Mouse (Mus musculus): Measurements from ENCODE around the gene Rbbp5.

The Rbbp5 gene

DNA sequence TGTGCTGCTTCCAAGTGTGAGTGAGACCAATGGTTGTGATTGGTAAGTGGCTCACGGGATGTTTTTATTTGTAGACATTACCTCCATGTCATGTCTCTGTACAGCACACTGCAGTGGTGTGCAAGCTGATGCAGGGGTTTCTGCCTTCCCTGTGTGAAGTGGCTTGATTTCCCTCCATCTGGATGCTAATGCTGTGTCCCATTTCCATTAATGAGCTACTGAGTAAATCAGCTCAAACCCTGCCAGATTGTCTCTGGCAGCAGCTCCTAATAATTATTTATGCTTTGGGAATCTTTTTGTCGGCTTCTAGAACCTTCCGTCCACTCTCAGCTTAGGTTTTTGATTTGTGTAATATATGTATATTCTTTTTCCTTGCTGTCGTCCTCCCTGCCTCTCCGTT is 28.0 kb downstream of the Rbbp5 start:
- DNase-seq (ENCODE audit: low read depth) = no peak

DNA sequence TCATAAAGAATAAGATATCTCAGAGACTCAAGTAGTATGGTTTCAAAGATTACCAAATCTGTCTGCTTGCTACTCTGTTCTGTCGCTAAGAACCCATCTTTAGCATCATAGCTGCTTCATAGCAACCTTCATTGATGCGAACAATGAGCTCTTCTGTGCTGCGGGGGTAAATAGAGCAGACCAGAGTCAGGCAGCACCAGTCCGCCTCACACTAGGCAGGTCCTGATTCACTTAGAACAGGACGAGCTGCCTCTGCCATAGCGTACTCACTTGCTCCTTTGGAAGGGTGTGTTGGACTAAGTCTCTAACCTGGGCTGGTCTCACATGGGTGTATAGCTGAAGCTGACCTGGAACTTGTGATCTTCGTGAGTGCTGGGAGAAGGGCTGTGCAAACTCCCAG is 28.9 kb downstream of the Rbbp5 start, which contains the start of gene Tmem81:
Gene Tmem81 (plus strand): TSS at position 173 of the 400 bp plus-strand sequence.
- no peak for DNase-seq (ENCODE audit: low read depth)

DNA sequence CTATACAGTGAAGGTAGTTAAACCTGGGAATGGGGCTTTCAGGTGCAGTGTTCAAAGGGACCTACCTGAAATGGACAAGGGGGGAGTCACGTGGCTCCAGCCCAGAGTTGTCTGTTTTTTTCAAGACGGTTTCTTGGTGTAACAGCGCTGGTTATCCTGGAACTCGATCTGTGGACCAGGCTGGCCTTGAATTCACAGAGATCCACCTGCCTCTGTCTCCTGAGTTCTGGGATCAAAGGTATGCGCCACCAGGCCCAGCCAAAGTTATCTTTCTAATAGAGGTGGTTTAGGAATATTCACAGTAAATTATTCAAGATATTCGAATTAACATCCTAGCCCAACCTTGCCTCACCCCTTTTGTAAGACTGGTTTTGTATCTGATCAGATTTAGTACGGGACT is 29.5 kb downstream of the Rbbp5 start:
- no peak for DNase-seq (ENCODE audit: low read depth)

DNA sequence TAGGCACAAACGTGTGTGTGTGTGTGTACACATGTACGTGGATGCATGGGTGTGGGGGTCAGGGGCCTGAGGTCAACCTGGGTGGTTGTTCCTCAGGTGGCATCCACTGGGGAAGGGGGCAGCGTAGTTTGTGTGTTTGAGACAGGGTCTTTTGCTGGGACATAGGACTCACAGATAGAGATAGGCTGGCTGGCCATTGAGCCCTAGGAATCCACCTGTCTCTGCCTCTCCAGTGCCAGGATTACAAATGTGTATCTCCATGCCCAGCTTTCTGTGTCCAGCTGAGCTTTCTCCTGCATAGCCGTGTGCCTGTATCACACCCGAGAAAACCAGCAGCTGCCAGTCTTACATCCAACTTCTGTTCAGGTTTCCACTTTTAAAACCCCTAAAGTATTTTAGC is 32.6 kb downstream of the Rbbp5 start:
- DNase-seq (ENCODE audit: low read depth) = no peak

DNA sequence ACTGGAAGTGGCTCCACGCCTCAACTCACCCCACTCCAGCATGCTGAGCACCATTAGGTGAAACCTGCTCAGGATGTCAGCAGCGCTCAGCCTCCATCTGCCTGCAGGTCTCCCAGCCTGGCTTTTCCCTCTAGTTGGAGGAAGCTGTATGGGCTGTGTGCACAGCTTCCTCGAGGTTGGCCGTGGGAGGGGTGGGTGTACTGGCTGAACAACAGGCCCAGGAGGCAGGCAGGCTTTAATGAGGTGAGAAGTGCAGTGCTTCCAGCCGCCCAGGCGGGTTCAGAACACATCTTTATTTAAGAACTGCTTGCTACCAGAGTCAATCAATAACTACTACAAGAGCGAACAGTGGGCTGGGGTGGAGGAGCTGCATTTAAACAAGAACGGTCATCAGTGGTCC is 34.4 kb downstream of the Rbbp5 start:
- DNase-seq (ENCODE audit: low read depth) = no peak

DNA sequence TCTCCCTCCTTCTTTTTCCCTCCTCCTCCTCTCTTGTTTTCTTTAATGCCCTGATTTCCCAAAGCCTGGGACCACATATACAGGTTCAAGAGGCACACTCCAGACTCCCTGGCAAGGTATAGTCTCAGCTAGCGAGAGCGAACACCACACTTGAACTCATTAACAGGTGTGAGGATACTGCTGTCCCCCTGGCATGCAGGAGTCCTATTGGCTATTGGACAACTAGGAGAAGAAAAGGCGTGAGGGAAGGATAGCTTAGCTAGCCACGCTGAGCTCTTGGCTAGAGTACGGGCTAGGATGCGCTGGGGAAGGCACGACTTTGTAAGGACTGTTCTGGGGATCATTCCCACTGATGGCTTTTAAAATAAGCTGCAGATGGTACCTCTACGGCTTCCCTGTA is 34.9 kb downstream of the Rbbp5 start:
- no peak for DNase-seq (ENCODE audit: low read depth)

DNA sequence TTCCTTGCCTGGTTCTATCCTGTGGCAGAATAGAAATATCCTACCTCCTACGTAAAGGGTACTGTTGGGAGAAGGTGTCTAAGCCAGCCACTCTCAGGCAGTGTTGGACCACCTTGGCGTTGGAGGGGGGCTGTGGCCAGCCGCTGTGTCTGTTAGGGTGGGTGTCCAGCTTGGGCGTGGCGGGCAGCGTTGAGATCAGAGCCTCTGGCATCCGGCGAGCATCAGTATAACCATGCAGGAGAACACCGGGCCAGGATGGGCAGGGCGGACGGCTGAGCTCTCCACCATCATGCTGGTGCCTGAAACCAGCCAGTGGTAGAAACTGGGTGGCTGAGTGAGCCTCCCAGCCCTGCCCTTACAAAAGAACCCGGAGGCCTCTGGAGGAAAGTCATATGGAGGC is 38.2 kb downstream of the Rbbp5 start:
- DNase-seq (ENCODE audit: low read depth) = no peak

DNA sequence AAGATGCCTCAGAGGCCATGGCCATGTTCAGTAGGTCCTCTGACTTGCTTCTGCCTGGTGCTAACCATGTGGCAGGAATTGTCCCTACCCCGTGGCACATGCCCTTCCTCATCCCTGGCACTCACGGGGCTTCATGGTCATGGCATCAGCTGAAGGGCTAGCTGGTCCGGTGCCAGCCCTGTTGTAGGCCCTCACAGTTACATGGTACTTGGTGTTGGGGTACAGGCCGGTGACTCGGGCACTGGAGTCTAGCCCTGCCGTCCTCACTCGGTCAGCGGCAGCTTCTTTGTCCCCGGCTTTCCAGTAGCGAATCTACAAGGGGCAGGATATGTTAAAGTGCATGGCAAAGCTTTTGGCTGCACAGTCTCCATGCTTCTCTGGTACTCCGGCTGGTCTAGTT is 39.6 kb downstream of the Rbbp5 start:
- no peak for DNase-seq (ENCODE audit: low read depth)

DNA sequence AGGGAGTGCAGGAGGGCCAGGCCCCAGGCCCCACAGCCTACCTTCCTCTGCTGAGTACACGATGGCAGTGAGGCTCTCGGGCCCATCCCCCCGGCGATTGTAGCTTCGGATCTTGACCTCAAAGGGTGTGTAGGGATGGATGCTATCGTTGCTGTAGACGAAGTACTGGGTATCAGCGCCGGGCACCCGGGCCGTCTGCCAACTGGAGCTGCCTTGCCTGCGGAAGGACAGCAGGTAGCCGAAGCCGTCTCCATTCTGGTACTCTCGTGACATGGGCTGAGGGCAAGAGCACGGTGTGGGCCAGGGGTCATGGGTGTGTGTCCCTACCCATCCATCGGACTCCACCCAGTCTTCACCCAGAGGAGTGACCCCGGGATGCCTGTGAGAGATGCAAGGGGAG is 41.5 kb downstream of the Rbbp5 start:
- DNase-seq (ENCODE audit: low read depth) = no peak

DNA sequence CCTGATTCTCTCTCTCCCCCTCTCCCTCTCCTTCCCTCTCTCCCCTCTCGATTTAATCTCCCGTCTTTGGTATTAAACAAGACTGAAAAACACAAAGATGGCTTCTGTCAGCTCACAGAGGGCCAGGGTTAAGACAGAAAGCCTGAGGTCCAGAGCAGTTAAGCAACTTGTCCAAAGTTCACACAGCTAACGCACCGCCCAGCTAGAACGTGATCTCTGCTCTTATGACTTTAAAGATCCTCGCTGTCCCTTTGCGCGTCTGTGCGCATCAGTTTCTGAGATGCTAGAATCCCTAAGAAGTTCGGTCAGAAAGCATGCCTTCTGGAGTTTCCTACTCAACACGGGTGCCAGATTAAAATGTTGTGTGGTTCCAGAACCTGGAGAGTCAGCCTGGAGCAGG is 42.6 kb downstream of the Rbbp5 start:
- no peak for DNase-seq (ENCODE audit: low read depth)

DNA sequence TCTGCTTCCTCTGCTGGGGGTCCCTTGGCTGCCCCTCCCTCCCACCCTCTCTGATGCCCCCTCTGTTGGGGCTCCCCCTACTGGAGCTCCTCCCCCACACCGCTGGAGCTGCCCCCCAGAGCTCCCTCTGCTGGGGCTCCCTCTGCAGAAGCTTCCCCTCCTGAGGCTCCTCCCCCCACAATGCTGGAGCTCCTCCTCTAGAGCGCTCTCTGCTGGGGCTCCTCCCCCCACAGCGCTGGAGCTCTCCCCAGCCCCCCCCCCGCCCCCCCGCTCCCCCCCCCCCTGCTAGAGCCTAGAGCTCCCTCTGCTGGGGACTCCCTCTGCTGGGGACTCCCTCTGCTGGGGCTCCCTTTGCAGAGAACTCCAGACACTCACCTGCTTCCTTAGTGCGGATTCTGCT is 43.6 kb downstream of the Rbbp5 start:
- DNase-seq (ENCODE audit: low read depth) = peak; percentile 64

DNA sequence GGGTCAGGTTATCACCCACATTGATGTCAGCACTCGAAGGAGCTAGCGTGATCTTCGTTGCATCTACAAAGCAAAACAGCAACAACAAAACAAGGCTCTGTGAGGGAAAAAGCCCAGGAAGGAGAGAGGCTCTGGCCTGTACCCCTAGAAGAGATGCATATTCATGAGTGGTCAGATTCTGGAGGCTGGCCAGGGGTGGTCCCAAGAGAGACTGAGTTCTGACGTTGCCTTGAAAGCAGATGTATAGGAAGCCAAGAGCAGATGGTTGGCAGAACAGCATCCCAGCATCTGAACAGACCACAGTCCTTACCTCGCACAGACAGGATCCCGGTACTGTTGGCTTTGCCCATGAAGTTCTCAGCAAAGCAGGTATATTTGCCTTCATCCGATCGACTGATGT is 45.9 kb downstream of the Rbbp5 start:
- DNase-seq (ENCODE audit: low read depth) = peak; percentile 20

DNA sequence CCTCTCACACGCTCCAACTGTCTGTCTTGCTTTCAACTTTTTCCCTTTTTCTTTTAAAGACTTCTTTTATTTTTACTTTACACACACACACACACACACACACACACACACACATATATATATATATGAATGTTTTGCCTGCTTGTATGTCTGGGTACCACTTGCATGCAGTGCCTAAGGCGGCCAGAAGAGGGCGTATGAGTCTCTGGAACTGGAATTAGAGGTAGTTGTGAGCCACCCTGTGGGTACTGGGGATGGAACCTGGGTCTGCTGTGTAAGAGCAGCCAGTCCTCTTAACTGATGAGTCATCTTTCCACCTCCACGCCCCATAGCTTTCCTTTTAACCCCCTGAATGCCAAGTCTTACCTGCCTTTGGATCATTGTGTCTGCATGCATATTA is 46.8 kb downstream of the Rbbp5 start:
- peak; percentile 51 for DNase-seq (ENCODE audit: low read depth)

DNA sequence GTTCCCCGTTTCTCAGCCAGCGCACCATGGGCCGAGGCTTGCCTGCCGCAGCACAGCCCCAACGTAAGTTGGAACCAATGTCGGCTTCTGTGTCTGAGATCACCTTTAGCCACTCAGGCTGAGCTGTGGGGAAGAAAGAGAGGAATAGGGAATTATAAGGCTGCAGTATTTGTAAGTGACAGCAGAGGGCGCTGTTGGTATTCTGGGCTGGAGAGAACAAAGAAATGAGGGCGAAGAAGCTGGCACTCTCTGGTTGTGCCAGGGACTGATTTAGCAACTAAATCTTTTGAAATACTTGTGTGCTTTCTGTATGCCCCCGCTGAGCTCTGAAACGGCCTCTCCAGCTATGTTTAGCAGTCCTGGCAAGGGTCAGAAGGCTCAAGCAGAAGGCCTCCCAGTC is 48.7 kb downstream of the Rbbp5 start:
- peak; percentile 80 for DNase-seq (ENCODE audit: low read depth)

DNA sequence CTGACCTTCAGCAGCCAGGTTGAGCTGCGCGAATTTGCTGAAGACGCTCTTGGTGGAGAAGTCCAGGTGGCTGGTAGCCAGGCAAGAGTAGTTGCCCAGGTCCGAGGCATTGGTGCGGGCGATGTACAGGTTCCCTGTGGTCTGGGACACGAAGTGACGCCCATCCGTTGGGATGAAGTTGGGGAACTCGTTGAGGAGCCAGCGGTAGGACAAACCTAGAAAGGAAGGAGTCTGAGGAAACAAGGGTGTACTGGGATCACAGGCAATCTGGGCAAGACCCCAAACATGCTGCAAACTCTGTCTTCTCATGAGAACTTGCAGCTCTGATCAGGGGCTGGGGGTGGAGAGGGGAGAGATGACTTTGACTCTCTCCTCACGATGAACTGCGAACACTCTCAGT is 50.9 kb downstream of the Rbbp5 start:
- no peak for DNase-seq (ENCODE audit: low read depth)

DNA sequence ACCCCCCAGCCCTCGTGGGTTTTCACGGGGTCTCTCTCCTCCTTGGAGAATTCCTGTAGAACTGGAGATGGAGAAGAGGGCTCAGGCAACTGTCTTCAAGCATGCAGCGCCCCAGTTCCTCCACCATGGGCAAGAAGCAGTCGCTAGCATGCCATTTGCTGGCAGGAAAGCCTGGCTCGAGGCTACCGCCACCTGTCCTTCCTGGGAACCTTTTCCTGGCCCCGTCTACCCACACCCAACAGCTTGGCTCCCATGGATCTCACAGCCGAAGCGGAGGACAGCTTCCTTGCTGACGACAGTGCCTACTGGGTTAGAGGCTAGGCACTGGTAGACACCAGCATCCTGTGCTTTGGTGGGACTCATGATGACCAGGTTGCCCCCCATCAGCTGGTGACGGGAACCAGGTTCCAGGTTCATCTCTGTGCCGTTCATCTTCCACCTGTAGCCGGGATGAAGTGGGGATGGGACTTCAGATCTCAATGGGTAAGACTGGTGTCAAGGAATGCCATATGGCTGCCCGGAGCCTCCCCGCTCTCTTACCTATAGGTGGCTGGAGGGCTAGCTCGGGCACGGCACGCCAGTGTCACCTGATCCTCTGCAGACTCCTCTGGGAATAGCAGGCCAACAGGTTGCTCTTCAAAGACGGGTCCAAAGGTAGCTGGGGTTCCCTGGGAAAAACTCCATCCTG is 51.6 kb downstream of the Rbbp5 start:
- no peak for DNase-seq (ENCODE audit: low read depth)

DNA sequence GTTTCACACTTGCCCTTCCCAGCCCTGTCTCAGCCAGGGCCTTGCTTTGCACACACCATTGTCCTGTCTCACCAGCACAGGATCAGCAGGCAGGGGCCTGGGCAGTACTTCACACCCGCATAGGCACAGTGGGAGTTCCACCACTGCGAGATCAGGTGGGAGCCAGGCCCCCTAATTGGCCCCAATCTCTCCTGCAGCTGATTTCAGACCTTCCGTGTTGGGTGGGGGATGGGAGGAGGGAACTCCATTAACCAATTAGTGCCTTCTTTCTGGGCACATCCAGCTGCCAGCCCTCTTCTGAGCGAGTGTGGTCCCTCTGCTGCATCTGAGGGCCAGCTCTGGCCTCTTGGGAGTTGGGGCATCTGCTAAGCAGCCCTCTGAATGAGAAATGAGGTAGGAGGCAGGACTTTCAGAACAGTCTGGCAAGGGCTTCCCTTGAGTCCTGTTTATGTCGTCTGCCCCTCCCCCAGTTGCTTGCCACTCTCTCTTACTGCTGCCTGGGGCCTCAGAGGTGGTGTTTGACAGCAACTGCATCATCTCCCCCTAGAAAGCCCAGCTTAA is 53.5 kb downstream of the Rbbp5 start:
- no peak for DNase-seq (ENCODE audit: low read depth)

DNA sequence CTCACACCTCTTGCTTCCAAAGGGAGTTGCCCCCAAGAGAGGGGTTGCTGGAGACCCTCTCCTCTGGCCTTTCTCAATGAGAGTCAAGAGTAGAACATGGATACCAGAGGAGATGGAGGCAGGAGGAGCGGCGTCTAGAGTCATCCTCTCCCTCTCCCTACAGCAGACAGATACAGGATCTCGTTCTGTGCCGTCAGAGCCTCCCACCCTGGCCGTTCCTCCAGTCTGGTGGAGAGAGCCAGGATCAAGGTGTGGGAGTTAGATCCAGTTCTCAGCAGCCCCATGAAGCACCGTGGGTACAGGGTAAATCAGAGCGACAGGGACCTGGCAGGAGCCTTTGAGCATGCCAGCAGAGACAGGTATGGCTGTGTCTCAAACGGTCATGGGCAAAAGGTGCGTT is 55.4 kb downstream of the Rbbp5 start:
- no peak for DNase-seq (ENCODE audit: low read depth)

DNA sequence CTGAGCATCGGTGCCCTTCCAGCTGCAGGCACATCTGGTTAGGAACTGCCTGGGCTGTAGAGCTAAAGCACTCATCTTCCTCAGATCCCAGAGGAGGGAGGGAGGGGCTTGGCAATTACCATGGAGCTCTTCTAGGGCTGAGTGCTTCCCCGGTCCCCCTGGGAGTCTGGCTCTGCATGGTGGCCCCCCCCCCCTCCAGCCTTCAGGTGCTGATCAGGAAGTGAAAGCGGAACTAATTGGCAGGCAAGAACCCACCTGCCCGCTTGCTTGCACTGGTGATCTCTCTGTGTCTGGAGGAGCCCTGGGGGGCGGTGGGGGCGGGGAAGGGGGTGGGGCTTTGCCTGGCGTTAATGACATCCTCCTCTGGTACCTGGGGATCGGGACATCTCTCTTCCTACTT is 56.7 kb downstream of the Rbbp5 start:
- no peak for DNase-seq (ENCODE audit: low read depth)

DNA sequence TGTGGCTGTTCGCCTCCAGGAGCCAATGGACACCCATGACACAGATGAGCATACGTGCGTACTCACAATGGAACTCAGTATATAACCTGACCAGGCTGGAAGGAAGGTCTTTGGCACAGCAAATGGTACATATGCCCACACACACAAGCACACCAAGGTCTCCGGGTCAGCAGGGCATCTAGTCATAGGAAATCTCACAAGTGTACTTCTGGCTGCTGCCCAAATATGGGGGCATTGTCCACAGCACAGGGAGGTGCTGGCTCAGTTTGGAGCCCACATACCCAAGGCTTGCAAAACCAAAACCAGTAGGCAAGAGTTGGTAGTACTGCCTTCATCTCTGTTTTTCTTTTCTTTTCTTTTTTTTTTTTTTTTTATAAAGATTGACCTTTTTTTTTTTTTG is 58.4 kb downstream of the Rbbp5 start:
- DNase-seq (ENCODE audit: low read depth) = no peak

DNA sequence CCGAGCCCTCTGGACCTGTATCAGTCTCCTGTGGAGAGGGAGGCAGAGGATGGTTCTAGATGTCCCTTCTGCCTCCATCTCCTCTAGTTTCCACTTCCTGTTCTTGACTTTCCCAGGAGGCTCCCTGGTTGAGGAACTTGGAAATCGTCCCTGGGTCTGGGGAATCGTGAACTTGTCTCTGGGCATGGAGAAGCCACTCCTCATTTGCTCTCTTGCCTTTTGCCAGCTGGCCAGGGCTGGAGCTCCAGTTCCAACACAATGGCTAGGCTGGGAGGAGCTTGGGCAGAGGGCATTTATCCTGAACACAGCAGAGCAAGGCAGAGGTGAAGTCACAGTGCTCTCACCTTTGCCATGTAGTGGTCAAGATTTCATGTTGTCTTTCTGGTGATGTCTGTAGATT is 59.3 kb downstream of the Rbbp5 start:
- DNase-seq (ENCODE audit: low read depth) = no peak

DNA sequence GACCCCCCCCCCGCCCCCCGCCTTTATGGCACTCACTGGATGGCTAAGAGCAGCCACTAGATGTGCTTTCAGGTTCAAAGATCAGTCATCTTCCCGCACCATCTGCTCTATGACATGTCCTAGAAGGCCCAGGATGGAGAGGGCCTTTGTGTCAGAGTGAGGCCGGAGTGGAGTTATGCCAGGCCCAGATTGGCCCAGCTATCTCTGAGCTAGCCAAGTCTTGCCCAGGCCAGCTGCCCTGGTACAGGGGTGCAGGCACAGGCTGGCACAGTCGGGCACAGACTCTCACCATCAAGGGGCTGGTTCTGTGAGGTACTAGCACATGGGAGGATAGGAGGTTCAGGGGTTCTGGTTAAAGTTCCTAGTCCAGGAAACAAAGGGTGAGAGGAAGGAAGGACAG is 60.6 kb downstream of the Rbbp5 start:
- DNase-seq (ENCODE audit: low read depth) = no peak

DNA sequence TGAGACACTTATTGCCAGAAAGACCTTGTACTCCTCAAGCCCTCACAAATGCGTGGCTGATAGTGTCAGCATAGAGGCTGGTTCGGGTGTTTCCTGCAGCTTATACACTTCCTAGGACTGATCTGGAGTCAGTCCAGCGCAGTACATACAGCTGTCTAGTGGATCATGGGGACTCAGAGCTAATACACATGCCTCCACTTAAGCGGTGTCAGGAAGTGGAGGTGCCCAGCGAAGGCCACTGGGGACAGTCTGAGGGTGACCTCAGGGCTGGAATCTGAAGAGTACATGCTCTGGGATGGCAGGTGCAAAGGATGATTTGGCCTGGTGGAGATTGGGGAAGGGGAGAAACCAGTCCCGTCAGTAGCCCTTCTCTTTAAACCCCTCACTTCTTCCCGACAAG is 63.5 kb downstream of the Rbbp5 start:
- DNase-seq (ENCODE audit: low read depth) = no peak

DNA sequence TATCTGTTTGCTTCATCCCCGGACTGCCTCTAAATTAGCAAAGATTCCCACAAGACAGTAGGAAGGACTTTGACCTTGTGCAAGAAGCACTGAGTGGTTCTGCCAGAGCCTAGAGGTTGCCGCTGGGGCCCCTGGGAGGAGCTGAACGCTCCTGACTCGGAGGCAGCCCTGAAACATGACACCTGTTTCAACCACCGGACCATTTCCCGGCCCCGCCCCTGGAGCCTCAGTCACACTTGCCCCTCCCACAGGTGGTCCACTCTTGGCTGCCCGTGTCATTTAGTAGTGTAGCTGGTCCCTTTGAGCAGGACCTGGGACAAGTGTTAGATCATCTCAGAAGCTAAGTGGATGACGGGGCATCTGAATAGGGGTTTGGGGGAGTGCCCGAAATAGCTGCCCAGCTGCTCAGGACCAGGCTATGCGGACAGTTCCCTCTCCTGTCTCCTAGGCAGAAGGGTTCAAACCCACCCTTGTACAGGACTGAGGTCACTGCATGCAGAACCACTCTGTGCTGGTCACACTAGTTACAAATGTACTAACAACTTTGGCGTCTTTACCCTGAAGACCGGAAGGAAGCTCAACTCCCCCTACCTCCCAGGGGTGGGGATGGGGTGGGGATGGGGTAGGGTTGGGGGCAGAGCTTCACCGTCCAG is 64.1 kb downstream of the Rbbp5 start:
- no peak for DNase-seq (ENCODE audit: low read depth)
